Mouse (Mus musculus): Measurements from ENCODE around the gene Pros1. TPM values are rescaled to one million over a fixed set of nuclear protein-coding genes. Genes with fewer than 3 reads are reported as not detected.

Gene Pros1
- total RNA-seq, 2 experiments from 2014 or later: 5.4 to 8.4 TPM

DNA sequence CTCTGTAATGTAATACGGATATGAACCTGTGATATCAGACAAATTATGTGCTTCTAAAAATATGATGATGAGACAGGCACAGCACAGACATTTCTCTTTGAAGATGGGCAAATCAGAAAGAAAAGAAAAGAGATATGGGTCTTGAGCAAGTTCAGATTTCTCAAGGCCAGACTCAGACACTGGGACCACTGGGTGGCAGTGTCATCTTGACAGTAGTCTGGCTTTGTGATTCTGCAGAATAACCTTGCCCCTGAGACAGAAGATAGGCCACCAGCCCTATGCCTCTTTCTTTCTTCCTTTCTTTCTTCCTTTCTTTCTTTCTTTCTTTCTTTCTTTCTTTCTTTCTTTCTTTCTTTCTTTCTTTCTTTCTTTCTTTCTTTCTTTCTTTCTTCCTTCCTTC, 120.8 kb downstream of the Pros1 start:
- peak; percentile 36 for TF ChIP-seq CTCF (IDR thresholded peaks at IDR 0.05)
- Histone ChIP-seq H3K27ac (no peak overlapping the region), H3K4me3 (no peak overlapping the region)
- intact Hi-C loops (cut with DNase I): no loop called here
- DNase-seq: no peak

Small RNA genes within 50 kb of the gene (microRNA-seq; reads per million reads assigned to microRNA genes)
- not detected for gene Gm25986

Other genes starting within 250 kb of the Pros1 start
- 1 to 10 TPM; 6.8 to 7.7 TPM for gene Nsun3, start 67.5 kb upstream of the Pros1 start, total RNA-seq (2021)
- not detected for gene Stx19, start 39.6 kb upstream of the Pros1 start, total RNA-seq (2021)
- gene Arl13b, start 7.3 kb upstream of the Pros1 start, total RNA-seq (2021): 1 to 10 TPM; 4.7 TPM